Mouse (Mus musculus) liver, adult 2 months (tissue): ENCODE measurements around the gene Hoxa2. TPM values are rescaled to one million over a fixed set of nuclear protein-coding genes. Genes with fewer than 3 reads are reported as not detected.

Source experiments
- DNase-seq: peaks from one replicate; pipeline ENCODE4 v3.0.0-alpha.2; 2011; ENCODE audit warnings: low read depth, low spot score; ENCODE audit errors: extremely low read depth
- H3K27ac ChIP-seq: fragments of 200-500 bp; replicated peaks from 2 replicates; pipeline ENCODE4 v1.5.1; 2012; ENCODE audit warnings: low read depth, mild to moderate bottlenecking, control low read depth, inconsistent platforms, low read length; ENCODE audit not compliant: insufficient read depth
- H3K27me3 ChIP-seq: fragments of 200-500 bp; 2 replicates; pipeline ENCODE4 v1.6.1; 2012; ENCODE audit warnings: mild to moderate bottlenecking, moderate library complexity, low read length, inconsistent platforms; ENCODE audit not compliant: control insufficient read depth, insufficient read depth
- H3K36me3 ChIP-seq: fragments of 200-500 bp; 2 replicates; pipeline ENCODE4 v1.6.1; 2012; ENCODE audit warnings: low read length, inconsistent platforms; ENCODE audit not compliant: control insufficient read depth, insufficient read depth
- H3K4me1 ChIP-seq: fragments of 200-500 bp; 2 replicates; pipeline ENCODE4 v1.6.1; 2011; ENCODE audit warnings: low read length; ENCODE audit not compliant: control insufficient read depth, insufficient read depth
- H3K4me3 ChIP-seq: fragments of 200-500 bp; 2 replicates; pipeline ENCODE4 v1.5.1; 2011; ENCODE audit warnings: low read depth, mild to moderate bottlenecking, control low read depth, low read length, moderate library complexity; ENCODE audit not compliant: insufficient read depth
- H3K79me2 ChIP-seq: fragments of 200-500 bp; 2 replicates; pipeline ENCODE4 v1.6.1; 2012; ENCODE audit warnings: inconsistent platforms, mild to moderate bottlenecking, low read length, moderate library complexity; ENCODE audit not compliant: control insufficient read depth, insufficient read depth
- H3K9ac ChIP-seq: fragments of 200-500 bp; 2 replicates; pipeline ENCODE4 v1.6.1; 2012; ENCODE audit warnings: low read depth, mild to moderate bottlenecking, control low read depth, inconsistent platforms, low read length
- CTCF ChIP-seq: fragments of 200-500 bp; IDR thresholded peaks from 2 replicates; pipeline ENCODE4 v1.5.1; 2011; ENCODE audit warnings: low read depth, low read length, control low read depth
- POLR2A ChIP-seq: fragments of 200-500 bp; IDR thresholded peaks from 2 replicates; pipeline ENCODE4 v1.6.1; 2011; ENCODE audit warnings: low read length, control low read depth; ENCODE audit not compliant: insufficient read depth; ENCODE audit errors: extremely low read depth
- WGBS: fragments of 180-500 bp; shearing (Covaris S2); methylation state at CpG from one replicate; pipeline ENCODE4 v1.1.7; 2018; 5-methylcytosine and 5-hydroxymethylcytosine counted together
- polyA plus RNA-seq: library from polyadenylated mRNA; depleted of rRNA; stranded (reverse); fragments of >200 nt; gene quantifications from 2 replicates; pipeline ENCODE4 v1.2.3, GENCODE M21; 2012; rRNA removed
- total RNA-seq: library from RNA; depleted of rRNA; stranded (reverse); fragments of >200 nt; gene quantifications from 2 replicates; pipeline ENCODE4 v1.2.3, GENCODE M21; 2014; rRNA removed

Gene Hoxa2
- total and polyA plus RNA-seq, 2 experiments = 0.09 to 0.27 TPM

DNA sequence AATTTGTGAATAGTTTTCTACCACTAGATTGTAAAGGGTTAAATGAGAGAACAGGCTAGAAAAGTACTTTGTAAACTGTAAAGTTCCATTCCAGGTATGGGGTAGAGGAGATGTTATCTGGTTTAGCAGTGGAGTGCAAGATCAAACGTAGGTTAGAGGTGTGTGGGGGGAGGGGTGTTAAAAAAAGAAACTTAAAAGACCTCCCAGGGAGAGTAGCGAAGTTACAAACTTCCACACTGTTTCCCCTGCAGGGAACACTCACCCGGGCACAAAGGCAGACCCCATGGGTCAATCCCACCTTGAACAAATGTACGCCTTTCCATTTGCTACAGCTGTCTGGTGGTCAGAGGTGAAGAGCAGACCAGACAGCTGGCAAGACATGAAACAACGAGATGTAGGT, 48.7 kb downstream of the Hoxa2 start:
- DNase-seq = no peak
- H3K4me1 ChIP-seq = no peaks in the 10 kb centered on the region
- no peaks in the 10 kb centered on the region for H3K36me3 ChIP-seq
- 22% methylated on average over 5 of the region's 5 CpGs for WGBS
- TF ChIP-seq POLR2A (no peak), CTCF (no peak)
- H3K9ac ChIP-seq = no peak overlapping the region
- no peaks in the 10 kb centered on the region; the same call in 1 of the 2 replicates for H3K27me3 ChIP-seq
- H3K4me3 ChIP-seq = no peak overlapping the region
- no peaks in the 10 kb centered on the region for H3K79me2 ChIP-seq
- H3K27ac ChIP-seq = no peak overlapping the region

Other genes with a start within 250 kb of the Hoxa2 start
- gene Skap2, start 152.3 kb downstream of the Hoxa2 start, total RNA-seq = 12.8 and 15.6 TPM in 2 replicates
- gene Skap2, start 152.3 kb downstream of the Hoxa2 start, polyA plus RNA-seq = 3.9 and 4.0 TPM in 2 replicates
- gene Hoxa1, start 6.5 kb downstream of the Hoxa2 start, total RNA-seq = 0.13 TPM in 1 of 2 replicates, not detected in the other
- 0.10 and 0.18 TPM in 2 replicates for gene Hoxa1, start 6.5 kb downstream of the Hoxa2 start, polyA plus RNA-seq
- 0.09 TPM in 1 of 2 replicates, not detected in the other for gene 5730596B20Rik, start 12.7 kb upstream of the Hoxa2 start, total RNA-seq
- gene 5730596B20Rik, start 12.7 kb upstream of the Hoxa2 start, polyA plus RNA-seq = 0.02 TPM in 2 replicates
- gene Hoxa4, start 26.9 kb upstream of the Hoxa2 start, total RNA-seq = 0.28 TPM in 1 of 2 replicates, not detected in the other
- 0.23 and 0.39 TPM in 2 replicates for gene Hoxa4, start 26.9 kb upstream of the Hoxa2 start, polyA plus RNA-seq
- gene Hoxa5, start 39.8 kb upstream of the Hoxa2 start, total RNA-seq = 0.28 and 0.40 TPM in 2 replicates
- 0.10 and 0.16 TPM in 2 replicates for gene Hoxa5, start 39.8 kb upstream of the Hoxa2 start, polyA plus RNA-seq
- gene Hoxa6, start 43.9 kb upstream of the Hoxa2 start, total RNA-seq = not detected in 2 replicates
- gene Hoxa6, start 43.9 kb upstream of the Hoxa2 start, polyA plus RNA-seq = not detected in 2 replicates
- 0.09 and 0.20 TPM in 2 replicates for gene Hoxa3, start 48.5 kb upstream of the Hoxa2 start, total RNA-seq
- 0.20 and 0.42 TPM in 2 replicates for gene Hoxa3, start 48.5 kb upstream of the Hoxa2 start, polyA plus RNA-seq
- not detected in 2 replicates for gene Gm28308, start 48.5 kb upstream of the Hoxa2 start, total RNA-seq
- gene Gm28308, start 48.5 kb upstream of the Hoxa2 start, polyA plus RNA-seq = not detected in 2 replicates
- gene Hoxa7, start 57.0 kb upstream of the Hoxa2 start, total RNA-seq = 0.13 TPM in 1 of 2 replicates, not detected in the other
- gene Hoxa7, start 57.0 kb upstream of the Hoxa2 start, polyA plus RNA-seq = 0.04 TPM in 1 of 2 replicates, not detected in the other
- gene Hoxa9, start 66.3 kb upstream of the Hoxa2 start, total RNA-seq = not detected in 2 replicates
- 0.06 and 0.10 TPM in 2 replicates for gene Hoxa9, start 66.3 kb upstream of the Hoxa2 start, polyA plus RNA-seq
- not detected in 2 replicates for gene Hoxa10, start 76.0 kb upstream of the Hoxa2 start, total RNA-seq
- gene Hoxa10, start 76.0 kb upstream of the Hoxa2 start, polyA plus RNA-seq = not detected in 2 replicates
- not detected in 2 replicates for gene Hoxa11, start 81.0 kb upstream of the Hoxa2 start, total RNA-seq
- gene Hoxa11, start 81.0 kb upstream of the Hoxa2 start, polyA plus RNA-seq = not detected in 2 replicates
- not detected in 2 replicates for gene Hoxa13, start 96.0 kb upstream of the Hoxa2 start, total RNA-seq
- gene Hoxa13, start 96.0 kb upstream of the Hoxa2 start, polyA plus RNA-seq = not detected in 2 replicates
- not detected in 2 replicates for gene Evx1, start 148.7 kb upstream of the Hoxa2 start, total RNA-seq
- not detected in 2 replicates for gene Evx1, start 148.7 kb upstream of the Hoxa2 start, polyA plus RNA-seq